Mouse (Mus musculus) C2C12 (cell line): ENCODE measurements around the gene Ubxn6. TPM values are rescaled to one million over a fixed set of nuclear protein-coding genes. Genes with fewer than 3 reads are reported as not detected.
"Not testable (repeated sequence)": the region's sequence is repeated elsewhere in the genome, so short reads cannot be mapped to it uniquely, and the experiment has no call there.

Experiments used
- H3K27me3 ChIP-seq: one replicate; pipeline ENCODE4 v1.6.1; 2011; ENCODE audit not compliant: control insufficient read depth, insufficient read depth, insufficient read length
- H3K36me3 ChIP-seq: one replicate; pipeline ENCODE4 v1.6.1; 2011; ENCODE audit not compliant: control insufficient read depth, insufficient read depth
- H3K4me3 ChIP-seq: one replicate; pipeline ENCODE4 v1.5.1; 2011; ENCODE audit warnings: mild to moderate bottlenecking, control low read depth; ENCODE audit not compliant: poor library complexity, insufficient read depth, severe bottlenecking
- H3K79me2 ChIP-seq: one replicate; pipeline ENCODE4 v1.6.1; 2011; ENCODE audit not compliant: control insufficient read depth, insufficient read depth
- H3K79me3 ChIP-seq: one replicate; pipeline ENCODE4 v1.6.1; 2011; ENCODE audit warnings: low read depth, control low read depth
- H3ac ChIP-seq: one replicate; pipeline ENCODE3; 2011; ENCODE audit warnings: low read depth; ENCODE audit not compliant: control insufficient read depth, insufficient read length
- CEBPB ChIP-seq: IDR thresholded peaks from one replicate; pipeline ENCODE4 v1.6.1; 2011; ENCODE audit warnings: low read depth, mild to moderate bottlenecking, control low read depth, moderate library complexity
- CTCF ChIP-seq: IDR thresholded peaks from one replicate; pipeline ENCODE4 v1.5.1; 2011; ENCODE audit not compliant: control insufficient read depth, insufficient read depth, insufficient read length
- FOSL1 ChIP-seq: IDR thresholded peaks from one replicate; pipeline ENCODE4 v1.8.0; 2011; ENCODE audit warnings: mild to moderate bottlenecking, low read length; ENCODE audit not compliant: poor library complexity, insufficient read depth, severe bottlenecking
- MAX ChIP-seq: IDR thresholded peaks from one replicate; pipeline ENCODE4 v1.6.1; 2011; ENCODE audit warnings: mild to moderate bottlenecking, control low read depth
- MYOD1 ChIP-seq: IDR thresholded peaks from one replicate; pipeline ENCODE4 v1.6.1; 2011; ENCODE audit warnings: low read depth; ENCODE audit not compliant: control insufficient read depth, insufficient read length
- MYOG ChIP-seq: IDR thresholded peaks from one replicate; pipeline ENCODE4 v1.6.1; 2011; ENCODE audit not compliant: control insufficient read depth, insufficient read length; ENCODE audit errors: extremely low read depth
- USF1 ChIP-seq: IDR thresholded peaks from one replicate; pipeline ENCODE4 v1.6.1; 2011; ENCODE audit warnings: low read depth, mild to moderate bottlenecking, control low read depth, moderate library complexity
- polyA plus RNA-seq: library from polyadenylated mRNA; unstranded; fragments of >200 nt; fragmentation: generic; extraction: Trizol; gene quantifications from one replicate; pipeline ENCODE4 v1.2.1, GENCODE M21; 2012; ENCODE audit warnings: missing spikeins

Gene Ubxn6
- polyA plus RNA-seq, 1 experiment: 40.4 TPM

DNA sequence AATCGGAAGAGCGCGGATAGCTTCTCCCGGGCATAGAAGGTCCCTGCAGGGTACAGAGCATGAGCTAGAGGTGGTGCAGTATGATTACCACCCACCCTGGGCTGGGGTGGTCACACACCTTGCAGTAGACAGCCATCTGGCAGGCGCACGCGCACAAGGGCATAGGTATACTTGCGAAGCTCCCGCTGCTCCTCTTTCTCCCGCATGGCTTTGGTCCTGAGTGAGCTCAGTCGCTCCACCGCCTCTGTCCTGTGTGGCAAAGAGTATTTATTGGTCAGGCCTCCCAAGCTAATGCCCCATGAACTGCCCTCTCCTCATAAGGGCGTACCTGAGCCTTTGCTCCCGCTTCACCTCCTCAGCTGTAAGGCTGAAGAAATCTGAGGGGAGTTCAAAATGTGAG lies 5.8 kb downstream of the Ubxn6 start:
- Histone ChIP-seq H3K27me3 (no peaks in the 10 kb centered on the region), H3ac (no peak overlapping the region), H3K79me3 (no peaks in the 10 kb centered on the region), H3K79me2 (peaks cover 4% of the 10 kb centered on the region), H3K36me3 (peaks cover 56% of the 10 kb centered on the region), H3K4me3 (no peak overlapping the region)
- TF ChIP-seq USF1: no peak
- no peak for TF ChIP-seq MAX
- TF ChIP-seq CEBPB: no peak
- no peak for TF ChIP-seq MYOD1
- TF ChIP-seq FOSL1: no peak
- TF ChIP-seq MYOG: no peak
- TF ChIP-seq CTCF: no peak

DNA sequence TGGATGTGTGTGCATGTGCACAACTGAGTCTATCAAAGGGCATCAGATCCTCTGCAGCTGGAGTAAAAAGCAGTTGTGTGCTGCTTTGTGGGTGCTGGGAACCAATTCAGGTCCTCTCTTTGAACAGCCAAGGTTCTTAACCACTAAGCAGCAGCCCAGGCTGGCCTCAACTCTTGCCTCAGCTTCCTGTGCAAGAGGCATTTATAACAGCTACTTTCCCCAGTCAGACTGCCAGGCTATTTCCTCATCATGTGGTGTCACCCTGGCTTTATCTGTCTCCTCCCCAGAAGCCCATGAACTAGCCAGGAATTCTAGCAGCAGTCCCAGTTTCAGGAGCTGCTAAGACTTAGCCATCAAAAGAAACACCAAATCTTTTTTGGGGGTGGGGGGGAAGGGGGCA lies 8.4 kb downstream of the Ubxn6 start:
- no peak overlapping the region for H3ac ChIP-seq
- peaks cover 81% of the 10 kb centered on the region for H3K36me3 ChIP-seq
- TF ChIP-seq MYOD1 (no peak), CTCF (no peak), MAX (no peak), CEBPB (no peak), MYOG (no peak), USF1 (no peak), FOSL1 (no peak)
- H3K4me3 ChIP-seq: no peak overlapping the region
- no peaks in the 10 kb centered on the region for H3K27me3 ChIP-seq
- no peaks in the 10 kb centered on the region for H3K79me2 ChIP-seq
- H3K79me3 ChIP-seq: no peaks in the 10 kb centered on the region

DNA sequence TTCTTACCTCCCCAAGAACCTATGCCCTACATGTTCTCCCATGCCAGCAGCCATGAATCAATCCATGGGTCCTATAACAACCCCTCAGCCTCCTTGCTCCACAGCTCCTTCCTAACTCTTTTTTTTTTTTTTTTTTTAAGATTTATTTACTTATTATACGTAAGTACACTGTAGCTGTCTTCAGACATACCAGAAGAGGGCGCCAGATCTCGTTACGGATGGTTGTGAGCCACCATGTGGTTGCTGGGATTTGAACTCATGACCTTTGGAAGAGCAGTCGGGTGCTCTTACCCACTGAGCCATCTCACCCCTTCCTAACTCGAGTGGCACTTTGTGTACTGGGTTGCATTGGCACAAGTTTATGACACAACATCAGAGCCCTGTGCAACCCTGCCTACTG lies 9.1 kb downstream of the Ubxn6 start:
- not testable (repeated sequence) for H3K27me3 ChIP-seq, H3K4me3 ChIP-seq, H3K79me2 ChIP-seq, H3K79me3 ChIP-seq, H3ac ChIP-seq
- H3K36me3 ChIP-seq: peaks cover 89% of the 10 kb centered on the region

DNA sequence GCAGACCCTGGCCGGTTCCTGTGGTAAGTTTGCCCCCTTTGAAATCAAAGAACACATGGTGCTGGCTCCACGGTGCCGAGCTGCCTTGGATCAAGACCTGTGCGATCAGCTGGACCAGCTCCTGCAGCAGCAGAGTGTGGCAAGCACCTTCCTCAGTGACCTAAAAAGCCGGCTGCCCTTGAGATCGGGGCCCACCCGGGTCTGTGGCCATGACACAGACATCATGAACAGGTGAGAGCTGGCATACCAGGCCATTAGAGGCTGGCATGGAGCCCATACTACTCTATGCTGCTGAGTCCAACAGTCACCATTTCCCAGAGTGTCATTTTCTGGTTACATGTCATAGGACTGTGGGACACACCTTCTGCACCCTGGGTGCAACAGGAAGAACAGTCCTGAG lies 12.7 kb downstream of the Ubxn6 start:
- Histone ChIP-seq H3ac (no peak overlapping the region), H3K4me3 (no peak overlapping the region), H3K27me3 (no peaks in the 10 kb centered on the region), H3K36me3 (peaks cover 92% of the 10 kb centered on the region), H3K79me2 (no peaks in the 10 kb centered on the region), H3K79me3 (no peaks in the 10 kb centered on the region)
- TF ChIP-seq FOSL1 (no peak), MYOG (no peak), MAX (no peak), USF1 (no peak), MYOD1 (no peak), CTCF (no peak), CEBPB (no peak)

DNA sequence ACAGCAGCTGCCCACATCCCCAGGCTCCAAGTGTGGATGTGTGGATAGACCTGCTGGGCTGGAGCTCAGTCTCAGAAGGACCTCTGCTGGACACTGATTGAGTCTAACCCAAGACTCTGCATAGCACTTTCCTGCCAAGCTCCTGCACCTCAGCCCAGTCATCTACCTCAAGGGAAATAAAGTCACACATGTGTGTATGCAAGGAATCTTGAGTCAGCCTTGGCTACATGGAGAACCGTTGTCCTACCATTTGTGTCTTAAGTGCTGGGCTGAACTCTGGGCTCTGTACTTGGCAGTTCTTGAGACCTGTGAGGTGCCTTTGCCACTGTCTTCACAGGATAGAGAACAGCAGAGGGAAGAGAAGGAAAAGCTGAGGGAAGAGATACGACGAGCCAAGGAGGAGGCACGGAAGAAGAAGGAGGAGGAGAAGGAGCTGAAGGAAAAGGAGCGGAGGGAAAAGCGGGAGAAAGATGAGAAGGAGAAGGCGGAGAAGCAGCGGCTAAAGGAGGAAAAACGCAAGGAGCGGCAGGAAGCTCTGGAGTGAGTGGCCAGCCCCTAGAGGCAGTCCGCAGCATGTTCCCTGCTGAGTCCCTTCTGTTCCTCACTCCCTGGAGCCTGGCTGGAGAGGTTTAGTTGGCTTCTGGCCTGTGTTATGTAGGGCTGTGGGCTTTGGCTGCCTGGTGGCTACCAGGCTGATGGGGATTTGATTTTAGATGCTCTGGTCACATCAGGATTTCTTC lies 17.3 kb downstream of the Ubxn6 start:
- Histone ChIP-seq H3K36me3 (peaks cover 76% of the 10 kb centered on the region), H3K79me2 (peaks cover 33% of the 10 kb centered on the region), H3K79me3 (peaks cover 25% of the 10 kb centered on the region), H3K27me3 (no peaks in the 10 kb centered on the region), H3K4me3 (no peak overlapping the region), H3ac (no peak overlapping the region)
- TF ChIP-seq MYOD1 (no peak), MYOG (no peak), CTCF (no peak), CEBPB (no peak), FOSL1 (no peak), MAX (no peak), USF1 (no peak)

DNA sequence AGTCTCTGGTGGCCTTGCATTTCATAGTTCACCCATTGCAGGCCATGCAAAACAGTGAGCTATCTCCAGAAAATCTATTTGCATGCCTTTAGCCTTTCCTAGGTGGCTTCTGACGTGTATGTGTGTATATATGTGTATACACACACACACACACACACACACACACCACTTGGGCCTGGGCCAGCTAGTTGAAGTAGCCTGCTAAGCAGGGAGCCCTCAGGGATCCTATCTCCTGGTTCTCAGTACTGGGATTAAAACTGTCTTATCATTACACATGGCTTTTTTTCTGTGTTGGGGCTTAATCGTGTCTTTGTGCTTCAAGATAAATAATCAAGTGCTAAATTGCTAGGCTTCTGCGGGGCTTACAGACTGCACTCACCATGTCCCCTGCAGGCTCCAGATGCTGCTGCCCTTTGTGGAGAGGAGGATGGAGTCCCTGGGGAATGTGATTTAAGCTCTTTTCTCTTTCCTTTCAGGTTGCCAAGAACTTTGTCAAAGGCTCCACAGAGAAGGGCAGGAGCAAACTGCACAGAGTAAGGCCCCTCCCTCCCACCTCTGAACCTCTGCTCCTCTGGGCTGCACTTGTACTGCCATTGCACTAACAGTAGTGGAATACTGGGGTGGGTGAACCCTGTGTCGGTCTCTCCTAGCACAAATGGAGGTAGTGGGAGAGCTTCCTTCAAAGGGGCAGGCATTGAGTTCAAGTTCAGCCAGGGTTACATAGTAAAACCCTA lies 18.7 kb downstream of the Ubxn6 start:
- Histone ChIP-seq H3K79me3 (peaks cover 37% of the 10 kb centered on the region), H3K27me3 (no peaks in the 10 kb centered on the region), H3K36me3 (peaks cover 76% of the 10 kb centered on the region), H3K79me2 (peaks cover 46% of the 10 kb centered on the region), H3K4me3 (no peak overlapping the region), H3ac (no peak overlapping the region)
- TF ChIP-seq CTCF (no peak), MAX (no peak), CEBPB (no peak), MYOG (no peak), FOSL1 (no peak), USF1 (no peak), MYOD1 (no peak)
